Mouse (Mus musculus) G1E (cell line): ENCODE results near the gene Hemgn.
A peak's percentile ranks its signal among the peaks of the same experiment; 100 is the strongest.

ENCODE experiments used
- CTCF ChIP-seq: IDR thresholded peaks from 2 replicates; pipeline ENCODE4 v1.5.1; 2012; ENCODE audit warnings: low read depth, low read length, inconsistent platforms, mixed read lengths
- GATA1 ChIP-seq: IDR thresholded peaks from 2 replicates; pipeline ENCODE4 v1.6.1; 2012; ENCODE audit warnings: borderline replicate concordance, low read length, inconsistent platforms, mixed read lengths
- TAL1 ChIP-seq: conservative IDR thresholded peaks from 2 replicates; pipeline ENCODE4 v1.6.1; 2012; ENCODE audit warnings: low read depth, low read length, inconsistent platforms, mixed read lengths

GRCm38 (mm10) chr4:46374455-46374854 is 38.9 kb downstream of the Hemgn start:
- TF ChIP-seq CTCF (peak; percentile 46), GATA1 (no peak), TAL1 (no peak)
